Mouse (Mus musculus) kidney, postnatal 0 days (tissue): ENCODE measurements around the gene Abhd12. TPM values are rescaled to one million over a fixed set of nuclear protein-coding genes. Genes with fewer than 3 reads are reported as not detected.

ENCODE experiments used
- ATAC-seq: fragments of 200-750 bp; cut with Nextera tagmentation; replicated peaks from 2 replicates; pipeline ENCODE4 v1.8.0; 2017; ENCODE audit warnings: low read depth, moderate number of reproducible peaks, moderate TSS enrichment, moderate library complexity; ENCODE audit not compliant: low FRiP score
- DNase-seq: peaks from one replicate; pipeline ENCODE4 v3.0.0-alpha.2; 2016; ENCODE audit warnings: low spot score
- H3K27ac ChIP-seq: fragments of 300-500 bp; sonication (generic); 2 replicates; pipeline ENCODE4 v1.5.1; 2014; ENCODE audit warnings: mild to moderate bottlenecking
- H3K27me3 ChIP-seq: fragments of 300-500 bp; sonication (generic); 2 replicates; pipeline ENCODE4 v1.6.1; 2014; ENCODE audit warnings: low read length, mixed read lengths; ENCODE audit not compliant: insufficient read depth
- H3K36me3 ChIP-seq: fragments of 300-500 bp; sonication (generic); 2 replicates; pipeline ENCODE4 v1.6.1; 2014; ENCODE audit warnings: low read length, mixed read lengths; ENCODE audit not compliant: insufficient read depth
- H3K4me1 ChIP-seq: fragments of 300-500 bp; sonication (generic); replicated peaks from 2 replicates; pipeline ENCODE4 v1.6.1; 2014; ENCODE audit warnings: antibody characterized with exemption, low read length, mixed read lengths; ENCODE audit not compliant: insufficient read depth
- H3K4me2 ChIP-seq: fragments of 300-500 bp; sonication (generic); 2 replicates; pipeline ENCODE4 v1.6.1; 2014; ENCODE audit warnings: mild to moderate bottlenecking, low read length, moderate library complexity, mixed read lengths
- H3K4me3 ChIP-seq: fragments of 300-500 bp; sonication (generic); replicated peaks from 2 replicates; pipeline ENCODE4 v1.5.1; 2014; ENCODE audit warnings: low read depth, low read length
- H3K9ac ChIP-seq: fragments of 300-500 bp; sonication (generic); 2 replicates; pipeline ENCODE4 v1.6.1; 2014; ENCODE audit warnings: low read depth, low read length
- H3K9me3 ChIP-seq: fragments of 300-500 bp; sonication (generic); replicated peaks from 2 replicates; pipeline ENCODE4 v1.6.1; 2016; ENCODE audit warnings: low read length, inconsistent platforms, mixed read lengths
- CTCF ChIP-seq: IDR thresholded peaks from 2 replicates; pipeline ENCODE4 v1.5.1; 2016; ENCODE audit warnings: antibody characterized with exemption, low read depth, mild to moderate bottlenecking, moderate library complexity
- WGBS: fragments of 180-500 bp; shearing (Covaris S2); extraction: QIAGEN DNeasy Blood & Tissue Kit; methylation state at CpG from one replicate; pipeline ENCODE4 v1.1.7; 2014; 5-methylcytosine and 5-hydroxymethylcytosine counted together
- polyA plus RNA-seq: library from polyadenylated mRNA; unstranded; fragments of >200 nt; fragmentation: Nextera tagmentation; extraction: Ambion mirVana; gene quantifications from 2 replicates; pipeline ENCODE4 v1.2.1, GENCODE M21; 2015

Abhd12 gene
- polyA plus RNA-seq, 1 experiment from 2014 or later, result 71.3 TPM

GRCm38 (mm10) chr2:150923026-150923425 is 18.5 kb upstream of the Abhd12 start:
- 89% methylated on average over 3 of the region's 3 CpGs for WGBS
- Histone ChIP-seq H3K36me3 (no peaks in the 10 kb centered on the region), H3K9me3 (no peaks in the 10 kb centered on the region), H3K4me2 (no peak overlapping the region), H3K4me1 (no peaks in the 10 kb centered on the region), H3K27ac (no peak overlapping the region), H3K4me3 (no peak overlapping the region), H3K27me3 (no peaks in the 10 kb centered on the region), H3K9ac (no peak overlapping the region)
- TF ChIP-seq CTCF, result no peak
- ATAC-seq, result no peak
- DNase-seq, result no peak

- TF ChIP-seq CTCF, result no peak
- no peak for DNase-seq
- H3K4me2 ChIP-seq, result no peak overlapping the region
These were observed 17.6 kb upstream of the Abhd12 start for GRCm38 (mm10) chr2:150922165-150922564.

GRCm38 (mm10) chr2:150921697-150922096 is 17.2 kb upstream of the Abhd12 start:
- TF ChIP-seq CTCF, result no peak
- H3K27me3 ChIP-seq, result no peaks in the 10 kb centered on the region
- DNase-seq (no peak), ATAC-seq (no peak)
- no peak overlapping the region for H3K4me3 ChIP-seq
- no peak overlapping the region for H3K4me2 ChIP-seq
- no peaks in the 10 kb centered on the region for H3K4me1 ChIP-seq
- 84% methylated on average over 6 of the region's 6 CpGs for WGBS
- no peak overlapping the region for H3K9ac ChIP-seq
- H3K9me3 ChIP-seq, result no peaks in the 10 kb centered on the region
- H3K27ac ChIP-seq, result no peak overlapping the region
- no peaks in the 10 kb centered on the region for H3K36me3 ChIP-seq

More at GRCm38 (mm10) chr2:150922165-150922564, 17.6 kb upstream of the Abhd12 start:
- Histone ChIP-seq H3K9me3 (no peaks in the 10 kb centered on the region), H3K4me3 (no peak overlapping the region), H3K27ac (no peak overlapping the region), H3K27me3 (no peaks in the 10 kb centered on the region), H3K36me3 (no peaks in the 10 kb centered on the region), H3K9ac (no peak overlapping the region), H3K4me1 (no peaks in the 10 kb centered on the region)
- 88% methylated on average over 4 of the region's 4 CpGs for WGBS
- ATAC-seq, result no peak

- Histone ChIP-seq H3K27ac (no peak overlapping the region), H3K4me3 (no peak overlapping the region), H3K4me2 (no peak overlapping the region), H3K36me3 (no peaks in the 10 kb centered on the region), H3K9ac (no peak overlapping the region), H3K4me1 (no peaks in the 10 kb centered on the region), H3K27me3 (no peaks in the 10 kb centered on the region), H3K9me3 (no peaks in the 10 kb centered on the region)
- 69% methylated on average over 3 of the region's 3 CpGs for WGBS
- no peak for TF ChIP-seq CTCF
- DNase-seq (no peak), ATAC-seq (no peak)
These were observed 16.0 kb upstream of the Abhd12 start for GRCm38 (mm10) chr2:150920543-150920942.

- 81% methylated on average over 3 of the region's 3 CpGs for WGBS
These were observed 14.2 kb upstream of the Abhd12 start for GRCm38 (mm10) chr2:150918720-150919119.

GRCm38 (mm10) chr2:150915786-150916185 is 11.2 kb upstream of the Abhd12 start:
- H3K27me3 ChIP-seq, result no peaks in the 10 kb centered on the region
- no peak overlapping the region for H3K9ac ChIP-seq
- H3K27ac ChIP-seq, result no peak overlapping the region
- no peaks in the 10 kb centered on the region for H3K36me3 ChIP-seq
- no peaks in the 10 kb centered on the region for H3K4me1 ChIP-seq
- TF ChIP-seq CTCF, result no peak
- WGBS, result 89% methylated on average over 5 of the region's 5 CpGs
- H3K4me3 ChIP-seq, result no peak overlapping the region
- DNase-seq, result no peak
- H3K4me2 ChIP-seq, result no peak overlapping the region
- no peak for ATAC-seq
- no peaks in the 10 kb centered on the region for H3K9me3 ChIP-seq

More at GRCm38 (mm10) chr2:150918720-150919119, 14.2 kb upstream of the Abhd12 start:
- Histone ChIP-seq H3K27me3 (no peaks in the 10 kb centered on the region), H3K36me3 (no peaks in the 10 kb centered on the region), H3K4me1 (no peaks in the 10 kb centered on the region), H3K9ac (no peak overlapping the region), H3K4me2 (no peak overlapping the region), H3K27ac (no peak overlapping the region), H3K9me3 (no peaks in the 10 kb centered on the region), H3K4me3 (no peak overlapping the region)
- TF ChIP-seq CTCF, result no peak
- DNase-seq (no peak), ATAC-seq (no peak)
